Mouse (Mus musculus): Measurements from ENCODE around the gene Dmp1.

- TF ChIP-seq CTCF (IDR thresholded peaks at IDR 0.05; ENCODE audit: control insufficient read depth, insufficient read depth, insufficient replicate concordance, low read depth, low read length) (peak; percentile 58; the same call in 1 of the 2 replicates), POLR2A (IDR thresholded peaks at IDR 0.05; ENCODE audit: control insufficient read depth, low read depth, low read length) (no peak)
Measured at GRCm38 (mm10) chr5:104218926-104219325, 16.5 kb downstream of the Dmp1 start.
